Mouse (Mus musculus) hindbrain, embryonic 15.5 days (tissue): ENCODE results near the gene Neurl2. TPM values are rescaled to one million over a fixed set of nuclear protein-coding genes. Genes with fewer than 3 reads are reported as not detected.

ENCODE experiments used
- polyA plus RNA-seq: library from polyadenylated mRNA; unstranded; fragments of >200 nt; fragmentation: Nextera tagmentation; extraction: Ambion mirVana; gene quantifications from 2 replicates; pipeline ENCODE4 v1.2.1, GENCODE M21; 2015

Neurl2 gene
- polyA plus RNA-seq, 1 experiment from 2014 or later, result 7.9 TPM

Other genes with a start within 250 kb of the Neurl2 start
- not detected in 2 replicates for gene Wfdc6a, start 248.0 kb downstream of the Neurl2 start, polyA plus RNA-seq
- gene Eppin, start 239.9 kb downstream of the Neurl2 start, polyA plus RNA-seq, result 0.21 TPM in 1 of 2 replicates, not detected in the other
- not detected in 2 replicates for gene Wfdc6b, start 219.9 kb downstream of the Neurl2 start, polyA plus RNA-seq
- not detected in 2 replicates for gene Wfdc8, start 219.8 kb downstream of the Neurl2 start, polyA plus RNA-seq
- not detected in 2 replicates for gene Wfdc16, start 194.7 kb downstream of the Neurl2 start, polyA plus RNA-seq
- not detected in 2 replicates for gene Wfdc10, start 177.4 kb downstream of the Neurl2 start, polyA plus RNA-seq
- not detected in 2 replicates for gene Wfdc9, start 176.9 kb downstream of the Neurl2 start, polyA plus RNA-seq
- gene Wfdc11, start 159.4 kb downstream of the Neurl2 start, polyA plus RNA-seq, result not detected in 2 replicates
- not detected in 2 replicates for gene Wfdc13, start 148.3 kb downstream of the Neurl2 start, polyA plus RNA-seq
- gene Spint4, start 135.0 kb downstream of the Neurl2 start, polyA plus RNA-seq, result not detected in 2 replicates
- gene Spint5, start 118.2 kb downstream of the Neurl2 start, polyA plus RNA-seq, result not detected in 2 replicates
- gene Wfdc3, start 87.5 kb downstream of the Neurl2 start, polyA plus RNA-seq, result 1.6 and 1.7 TPM in 2 replicates
- gene Dnttip1, start 87.5 kb downstream of the Neurl2 start, polyA plus RNA-seq, result 54.6 and 57.6 TPM in 2 replicates
- 78.0 and 107 TPM in 2 replicates for gene Ube2c, start 63.6 kb downstream of the Neurl2 start, polyA plus RNA-seq
- gene Tnnc2, start 53.5 kb downstream of the Neurl2 start, polyA plus RNA-seq, result 0.97 and 2.4 TPM in 2 replicates
- 39.6 and 44.8 TPM in 2 replicates for gene Snx21, start 47.6 kb downstream of the Neurl2 start, polyA plus RNA-seq
- 21.4 and 21.5 TPM in 2 replicates for gene Acot8, start 28.6 kb downstream of the Neurl2 start, polyA plus RNA-seq
- 16.8 TPM in 2 replicates for gene Zswim3, start 28.4 kb downstream of the Neurl2 start, polyA plus RNA-seq
- 24.9 and 29.2 TPM in 2 replicates for gene Zswim1, start 10.8 kb downstream of the Neurl2 start, polyA plus RNA-seq
- 0.34 TPM in 1 of 2 replicates, not detected in the other for gene Spata25, start 4.9 kb downstream of the Neurl2 start, polyA plus RNA-seq
- 97.0 and 105 TPM in 2 replicates for gene Ctsa, start 583 bp downstream of the Neurl2 start, polyA plus RNA-seq
- gene Pltp, start 24.3 kb upstream of the Neurl2 start, polyA plus RNA-seq, result 123 and 129 TPM in 2 replicates
- gene Pcif1, start 45.8 kb upstream of the Neurl2 start, polyA plus RNA-seq, result 78.5 and 81.7 TPM in 2 replicates
- gene Zfp335, start 78.3 kb upstream of the Neurl2 start, polyA plus RNA-seq, result 13.7 and 18.3 TPM in 2 replicates
- gene Mmp9, start 107.3 kb upstream of the Neurl2 start, polyA plus RNA-seq, result 27.0 and 37.2 TPM in 2 replicates
- 55.2 and 60.5 TPM in 2 replicates for gene Slc12a5, start 127.3 kb upstream of the Neurl2 start, polyA plus RNA-seq
- gene Ncoa5, start 201.4 kb upstream of the Neurl2 start, polyA plus RNA-seq, result 95.1 and 99.3 TPM in 2 replicates
- 5.6 and 6.9 TPM in 2 replicates for gene Cd40, start 222.2 kb upstream of the Neurl2 start, polyA plus RNA-seq